Mouse (Mus musculus) hindbrain, postnatal 0 days (tissue): Measurements from ENCODE around the gene Zc3h12a. TPM values are rescaled to one million over a fixed set of nuclear protein-coding genes. Genes with fewer than 3 reads are reported as not detected.
A peak's percentile ranks its signal among the peaks of the same experiment; 100 is the strongest.

Source experiments
- ATAC-seq: fragments of 200-750 bp; cut with Nextera tagmentation; 2 replicates; pipeline ENCODE4 v1.8.0; 2017; ENCODE audit warnings: mild to moderate bottlenecking, moderate TSS enrichment, moderate library complexity
- DNase-seq: peaks from one replicate; pipeline ENCODE4 v3.0.0-alpha.2; 2015; ENCODE audit warnings: low spot score
- H3K27ac ChIP-seq: fragments of 300-500 bp; sonication (generic); 2 replicates; pipeline ENCODE4 v1.5.1; 2014; ENCODE audit warnings: mild to moderate bottlenecking
- H3K27me3 ChIP-seq: fragments of 300-500 bp; sonication (generic); 2 replicates; pipeline ENCODE4 v1.6.1; 2014; ENCODE audit warnings: low read length, mixed read lengths; ENCODE audit not compliant: insufficient read depth
- H3K36me3 ChIP-seq: fragments of 300-500 bp; sonication (generic); 2 replicates; pipeline ENCODE4 v1.6.1; 2014; ENCODE audit warnings: low read length, mixed read lengths; ENCODE audit not compliant: insufficient read depth
- H3K4me1 ChIP-seq: fragments of 300-500 bp; sonication (generic); 2 replicates; pipeline ENCODE4 v1.6.1; 2014; ENCODE audit warnings: antibody characterized with exemption, low read length, mixed read lengths; ENCODE audit not compliant: insufficient read depth
- H3K4me2 ChIP-seq: fragments of 300-500 bp; sonication (generic); 2 replicates; pipeline ENCODE4 v1.6.1; 2014; ENCODE audit warnings: low read depth, mild to moderate bottlenecking, low read length, moderate library complexity, mixed read lengths
- H3K4me3 ChIP-seq: fragments of 300-500 bp; sonication (generic); 2 replicates; pipeline ENCODE4 v1.5.1; 2014; ENCODE audit warnings: low read length
- H3K9ac ChIP-seq: fragments of 300-500 bp; sonication (generic); replicated peaks from 2 replicates; pipeline ENCODE4 v1.6.1; 2014; ENCODE audit warnings: mild to moderate bottlenecking, low read length, moderate library complexity, mixed read lengths
- H3K9me3 ChIP-seq: fragments of 300-500 bp; sonication (generic); 2 replicates; pipeline ENCODE4 v1.6.1; 2016; ENCODE audit warnings: low read length, mixed read lengths
- CTCF ChIP-seq: IDR thresholded peaks from 2 replicates; pipeline ENCODE4 v1.5.1; 2016; ENCODE audit warnings: antibody characterized with exemption, control low read depth, low read depth
- WGBS: fragments of 180-500 bp; shearing (Covaris S2); extraction: QIAGEN DNeasy Blood & Tissue Kit; methylation state at CpG from one replicate; pipeline ENCODE4 v1.1.7; 2014; 5-methylcytosine and 5-hydroxymethylcytosine counted together
- polyA plus RNA-seq: library from polyadenylated mRNA; unstranded; fragments of >200 nt; fragmentation: Nextera tagmentation; extraction: Ambion mirVana; gene quantifications from 2 replicates; pipeline ENCODE4 v1.2.1, GENCODE M21; 2015
- total RNA-seq: library from RNA; depleted of rRNA; stranded (reverse); fragments of >200 nt; gene quantifications from 2 replicates; pipeline ENCODE4 v1.2.3, GENCODE M21; 2014

The Zc3h12a gene
- total and polyA plus RNA-seq, 2 experiments from 2014 or later = 0.31 TPM; not detected in 1

DNA sequence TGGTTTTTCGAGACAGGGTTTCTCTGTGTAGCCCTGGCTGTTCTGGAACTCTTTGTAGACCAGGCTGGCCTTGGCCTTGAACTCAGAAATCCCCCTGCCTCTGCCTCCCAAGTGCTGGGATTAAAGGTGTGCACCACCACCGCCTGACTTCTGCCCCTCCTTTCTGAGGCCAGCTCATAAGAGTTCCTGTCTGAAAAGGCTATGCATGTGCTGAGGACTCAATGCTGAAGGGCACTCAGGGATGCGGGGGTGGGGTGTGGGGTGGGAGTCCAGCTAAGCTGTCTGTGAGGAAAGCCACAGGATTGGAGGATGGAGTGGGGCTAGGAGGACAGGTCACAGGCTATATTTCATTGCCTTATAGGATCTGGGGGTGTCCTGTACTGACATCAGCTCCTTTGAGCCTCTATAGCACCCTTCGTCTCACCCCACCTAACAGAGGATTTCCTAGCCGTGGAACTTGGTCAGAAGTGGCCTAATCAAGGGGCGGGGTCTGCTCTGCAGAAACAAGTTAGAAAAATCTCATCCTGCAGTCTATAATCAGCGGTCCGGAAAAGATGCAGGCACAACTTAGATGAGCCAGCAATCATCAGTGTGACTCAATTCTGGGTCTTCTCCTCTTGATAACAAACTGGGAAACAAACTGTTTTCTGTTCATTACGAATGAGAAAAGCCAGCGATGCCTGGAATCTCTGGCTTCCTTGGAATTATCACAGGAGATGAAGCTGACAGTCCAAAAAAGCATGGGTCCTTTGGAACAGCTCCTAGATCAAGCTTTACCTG, 7.6 kb upstream of the Zc3h12a start:
- no peak for TF ChIP-seq CTCF
- Histone ChIP-seq H3K27me3 (no peaks in the 10 kb centered on the region; the same call in 1 of the 2 replicates), H3K4me2 (no peak overlapping the region), H3K36me3 (no peaks in the 10 kb centered on the region), H3K27ac (no peak overlapping the region), H3K9ac (no peak overlapping the region), H3K4me1 (no peaks in the 10 kb centered on the region), H3K4me3 (no peak overlapping the region), H3K9me3 (no peaks in the 10 kb centered on the region)
- DNase-seq = no peak
- WGBS = 80% methylated on average over 10 of the region's 10 CpGs
- ATAC-seq = no peak

DNA sequence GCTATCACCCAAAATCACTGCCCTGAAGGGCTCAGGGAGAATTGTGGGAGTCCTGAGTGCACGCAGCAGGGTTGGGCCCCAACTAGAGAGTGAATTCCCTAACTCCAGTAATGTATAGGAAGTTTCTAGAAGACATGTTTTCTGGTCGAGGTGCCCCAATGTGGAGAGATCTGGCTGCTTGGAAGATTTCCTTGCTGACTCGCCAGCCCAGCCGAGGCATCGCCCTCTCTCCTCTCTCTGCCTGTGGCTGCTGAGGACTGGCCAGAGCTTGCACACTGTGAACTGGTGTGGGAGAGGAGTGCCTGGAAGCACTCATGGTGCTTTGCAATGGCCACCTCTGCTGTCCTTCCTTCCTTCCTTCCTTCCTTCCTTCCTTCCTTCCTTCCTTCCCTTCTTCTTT, 7.0 kb upstream of the Zc3h12a start:
- Histone ChIP-seq H3K27me3 (no peaks in the 10 kb centered on the region; the same call in 1 of the 2 replicates), H3K27ac (no peak overlapping the region), H3K4me2 (no peak overlapping the region), H3K9ac (no peak overlapping the region), H3K9me3 (no peaks in the 10 kb centered on the region), H3K4me1 (no peaks in the 10 kb centered on the region), H3K36me3 (no peaks in the 10 kb centered on the region), H3K4me3 (no peak overlapping the region)
- ATAC-seq (no peak), DNase-seq (no peak)
- 80% methylated on average over 5 of the region's 5 CpGs for WGBS
- TF ChIP-seq CTCF = no peak

DNA sequence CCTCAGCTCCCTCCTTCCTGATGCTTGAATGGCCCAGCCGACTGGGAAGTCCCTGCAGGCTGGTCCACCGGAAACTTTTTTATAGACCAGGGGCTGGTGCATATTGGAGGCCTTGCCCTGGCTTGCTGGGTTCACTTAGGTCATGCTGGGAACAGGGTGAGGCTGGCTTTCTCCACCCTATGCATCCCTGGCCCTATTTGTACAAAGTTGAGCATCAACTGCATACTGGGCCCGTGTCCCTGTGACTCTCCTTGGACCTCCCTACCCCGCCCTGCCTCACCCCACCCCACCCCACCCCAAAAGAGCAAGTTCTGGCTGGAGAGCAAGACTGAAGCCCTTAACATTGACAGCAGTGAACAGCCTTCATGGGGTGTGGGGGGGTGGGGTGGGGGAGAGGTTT, 6.6 kb upstream of the Zc3h12a start:
- TF ChIP-seq CTCF = no peak
- no peak for DNase-seq
- WGBS = 87% methylated on average over 4 of the region's 4 CpGs
- no peak overlapping the region for H3K4me2 ChIP-seq
- no peaks in the 10 kb centered on the region; the same call in 1 of the 2 replicates for H3K27me3 ChIP-seq
- H3K27ac ChIP-seq = no peak overlapping the region
- no peak overlapping the region for H3K9ac ChIP-seq
- no peaks in the 10 kb centered on the region for H3K9me3 ChIP-seq
- H3K36me3 ChIP-seq = no peaks in the 10 kb centered on the region
- no peak for ATAC-seq
- no peaks in the 10 kb centered on the region for H3K4me1 ChIP-seq
- no peak overlapping the region for H3K4me3 ChIP-seq

DNA sequence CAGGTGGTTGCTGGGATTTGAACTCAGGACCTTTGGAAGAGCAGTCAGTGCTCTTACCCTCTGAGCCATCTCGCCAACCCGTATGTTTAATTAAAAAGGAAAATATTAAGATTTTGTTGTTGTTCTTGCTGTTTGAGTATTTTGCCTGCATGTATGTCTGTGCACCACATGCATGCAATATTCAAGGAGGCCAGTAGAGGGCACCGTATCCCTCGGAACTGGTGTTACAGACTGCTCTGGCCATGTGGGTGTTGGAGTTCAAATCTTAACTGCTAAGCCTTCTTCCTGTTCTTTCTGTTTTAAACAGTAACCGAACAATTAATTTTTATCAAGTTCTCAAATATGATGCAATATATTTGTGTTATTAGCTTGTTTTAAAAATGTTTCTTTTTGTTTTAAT, 4.8 kb upstream of the Zc3h12a start:
- Histone ChIP-seq H3K4me3 (no peak overlapping the region), H3K9me3 (no peaks in the 10 kb centered on the region), H3K27ac (no peak overlapping the region), H3K36me3 (no peaks in the 10 kb centered on the region), H3K4me2 (no peak overlapping the region), H3K9ac (no peak overlapping the region), H3K4me1 (no peaks in the 10 kb centered on the region), H3K27me3 (no peaks in the 10 kb centered on the region; the same call in 1 of the 2 replicates)
- peak; percentile 87 for DNase-seq
- TF ChIP-seq CTCF = peak; percentile 92
- ATAC-seq = no peak
- WGBS = 29% methylated on average over 5 of the region's 5 CpGs

DNA sequence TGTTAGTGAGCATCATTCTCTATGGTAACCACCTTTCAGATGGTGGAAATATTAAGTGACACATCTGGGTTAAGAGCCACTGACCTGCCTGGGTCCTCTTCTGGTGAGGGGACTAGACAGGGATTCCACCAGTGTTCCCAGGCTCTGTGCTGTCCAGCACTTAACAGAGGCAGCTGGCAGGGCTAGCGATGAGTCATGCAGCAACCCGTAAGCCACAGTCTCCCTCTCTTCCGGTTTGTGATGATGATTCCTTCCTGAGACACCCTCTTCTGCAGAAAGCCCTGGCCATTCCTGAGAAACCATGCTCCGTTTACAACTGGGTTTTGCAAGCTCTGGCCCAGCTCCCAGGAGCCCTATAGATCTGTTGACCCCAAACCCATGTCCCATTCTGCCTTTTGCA, 3.9 kb upstream of the Zc3h12a start:
- no peak overlapping the region for H3K4me3 ChIP-seq
- ATAC-seq (no peak), DNase-seq (no peak)
- 81% methylated on average over 4 of the region's 4 CpGs for WGBS
- no peak overlapping the region for H3K9ac ChIP-seq
- H3K4me1 ChIP-seq = 0 out of 2 replicates have a peak, but pooled peaks cover 6% of the 10 kb centered on the region
- TF ChIP-seq CTCF = no peak
- no peaks in the 10 kb centered on the region for H3K9me3 ChIP-seq
- no peaks in the 10 kb centered on the region; the same call in 1 of the 2 replicates for H3K27me3 ChIP-seq
- H3K27ac ChIP-seq = no peak overlapping the region
- no peak overlapping the region for H3K4me2 ChIP-seq
- no peaks in the 10 kb centered on the region for H3K36me3 ChIP-seq

DNA sequence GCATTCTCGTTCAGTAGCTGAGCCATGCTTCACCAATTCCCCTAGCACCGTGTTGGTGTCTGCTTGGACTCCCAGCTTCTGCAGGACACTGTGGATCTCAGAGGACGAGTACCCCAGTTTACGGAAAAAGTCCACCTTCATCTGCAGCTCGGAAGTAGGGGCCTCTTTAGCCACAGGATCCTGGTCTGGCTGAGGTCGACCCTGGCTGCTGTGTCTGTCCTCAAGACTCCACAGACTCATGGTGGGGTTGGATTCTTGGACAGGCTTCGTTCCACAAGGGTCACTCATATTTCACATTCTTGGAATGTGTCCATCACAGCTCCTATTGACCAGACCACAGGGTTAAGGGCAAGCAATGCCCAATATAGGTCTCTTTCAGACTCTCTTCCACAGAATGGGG, 879 bp downstream of the Zc3h12a start:
- Histone ChIP-seq H3K36me3 (no peaks in the 10 kb centered on the region), H3K4me1 (0 out of 2 replicates have a peak, but pooled peaks cover 6% of the 10 kb centered on the region), H3K9me3 (no peaks in the 10 kb centered on the region), H3K4me2 (peak overlapping the region; percentile 95), H3K4me3 (no peak overlapping the region), H3K9ac (no peak overlapping the region), H3K27ac (no peak overlapping the region), H3K27me3 (no peaks in the 10 kb centered on the region)
- DNase-seq (no peak), ATAC-seq (no peak)
- 70% methylated on average over 7 of the region's 7 CpGs for WGBS
- no peak for TF ChIP-seq CTCF

DNA sequence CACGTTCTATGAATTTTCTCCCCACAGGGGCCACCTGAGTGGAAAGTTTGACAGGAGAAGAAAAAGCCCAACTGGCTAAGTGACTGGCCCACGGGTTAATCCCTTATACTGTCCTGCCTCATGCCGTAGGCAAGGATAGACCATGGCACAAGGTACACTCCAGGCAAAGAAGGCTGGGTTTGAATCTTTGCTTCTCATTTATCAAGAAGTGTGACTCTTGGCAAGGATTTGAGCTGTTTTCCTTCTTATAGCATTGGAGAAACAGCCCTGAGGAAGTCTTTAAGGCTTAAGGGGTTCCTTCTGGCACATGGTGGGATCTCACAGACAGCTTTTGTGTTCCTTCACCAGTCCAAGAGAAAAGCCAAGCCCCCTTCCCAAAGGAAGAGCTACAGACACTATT, 1.5 kb downstream of the Zc3h12a start:
- Histone ChIP-seq H3K4me3 (no peak overlapping the region), H3K4me1 (0 out of 2 replicates have a peak, but pooled peaks cover 6% of the 10 kb centered on the region), H3K9ac (no peak overlapping the region), H3K4me2 (no peak overlapping the region), H3K36me3 (no peaks in the 10 kb centered on the region), H3K27me3 (no peaks in the 10 kb centered on the region), H3K9me3 (no peaks in the 10 kb centered on the region), H3K27ac (no peak overlapping the region)
- ATAC-seq = no peak
- no peak for DNase-seq
- TF ChIP-seq CTCF = no peak
- WGBS = 86% methylated on average over 3 of the region's 3 CpGs
